Mouse (Mus musculus): ENCODE data around the gene Xpnpep2.

The Xpnpep2 gene

DNA sequence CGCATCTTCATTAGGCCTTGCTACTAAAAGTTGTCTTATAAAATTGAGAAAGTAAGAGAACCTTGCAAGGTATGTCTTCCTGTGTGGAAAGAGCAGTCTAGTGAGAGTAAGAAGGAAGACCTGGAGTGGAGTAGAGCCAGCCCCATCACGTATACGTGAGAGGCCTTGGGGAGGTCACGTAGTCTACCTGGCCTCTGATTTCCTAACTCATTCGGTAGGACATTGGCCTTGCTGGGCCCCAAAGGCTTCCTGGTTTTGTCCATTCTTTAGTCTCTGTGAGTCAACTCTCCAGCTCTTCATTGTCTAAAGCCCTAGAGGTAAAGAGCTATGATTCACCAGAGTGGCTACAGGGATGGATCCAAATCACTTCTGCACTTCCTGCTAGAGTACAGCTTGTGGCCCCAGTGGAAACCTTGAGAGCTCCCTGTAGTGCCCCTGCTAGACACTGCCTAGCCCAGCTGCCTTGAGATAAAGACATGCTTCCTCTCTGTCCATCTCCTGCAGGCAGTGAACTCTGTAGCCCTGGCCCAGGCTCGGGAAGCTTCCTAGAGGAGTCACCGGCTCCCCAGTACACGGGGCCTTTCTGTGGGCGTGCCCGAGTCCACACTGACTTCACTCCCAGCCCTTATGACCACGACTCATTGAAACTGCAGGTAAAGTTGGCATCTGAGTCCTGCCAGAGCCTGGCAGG lies 49.8 kb downstream of the Xpnpep2 start:
- no peak for DNase-seq (ENCODE audit: low read depth, low spot score)

DNA sequence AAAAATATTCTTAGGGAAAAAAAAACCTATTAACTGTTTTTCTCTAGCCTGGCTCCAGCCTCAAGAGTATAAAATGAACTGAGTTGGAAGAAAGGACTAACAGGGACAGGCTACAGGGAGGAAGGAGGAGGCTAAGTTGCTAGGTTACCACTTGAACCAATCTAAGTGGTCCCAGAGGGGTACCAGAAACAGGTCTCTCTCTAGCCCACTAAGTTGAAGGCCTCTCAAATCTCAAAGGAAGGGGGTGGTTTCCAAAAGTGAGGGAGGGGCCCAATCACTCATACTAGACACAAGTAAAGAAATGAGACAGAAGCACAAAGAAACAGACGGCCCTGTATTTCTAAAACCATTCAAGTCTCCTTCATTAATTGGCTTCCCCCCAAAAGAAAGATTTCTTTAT lies 61.4 kb downstream of the Xpnpep2 start:
- no peak for DNase-seq (ENCODE audit: low read depth, low spot score)

DNA sequence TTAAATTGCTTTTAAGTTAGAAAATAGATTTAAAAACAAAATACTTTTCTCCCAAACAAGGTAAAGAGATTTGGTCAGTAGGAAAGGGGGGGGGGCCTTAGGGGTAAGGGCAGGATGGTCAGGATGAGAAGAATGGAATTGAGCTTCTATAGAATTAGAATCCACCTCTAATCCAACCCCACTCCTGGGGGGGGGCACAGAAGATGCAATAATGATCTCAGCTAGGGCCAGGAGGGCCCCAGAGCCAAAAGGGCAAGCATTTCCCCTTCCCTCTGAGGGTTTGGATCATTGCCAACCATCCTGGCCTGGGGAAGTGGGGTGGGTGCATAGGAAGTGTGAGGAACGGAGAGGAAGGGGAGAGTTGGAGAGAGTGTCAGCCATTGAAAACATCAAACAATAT lies 61.8 kb downstream of the Xpnpep2 start:
- DNase-seq (ENCODE audit: low read depth, low spot score), result no peak

DNA sequence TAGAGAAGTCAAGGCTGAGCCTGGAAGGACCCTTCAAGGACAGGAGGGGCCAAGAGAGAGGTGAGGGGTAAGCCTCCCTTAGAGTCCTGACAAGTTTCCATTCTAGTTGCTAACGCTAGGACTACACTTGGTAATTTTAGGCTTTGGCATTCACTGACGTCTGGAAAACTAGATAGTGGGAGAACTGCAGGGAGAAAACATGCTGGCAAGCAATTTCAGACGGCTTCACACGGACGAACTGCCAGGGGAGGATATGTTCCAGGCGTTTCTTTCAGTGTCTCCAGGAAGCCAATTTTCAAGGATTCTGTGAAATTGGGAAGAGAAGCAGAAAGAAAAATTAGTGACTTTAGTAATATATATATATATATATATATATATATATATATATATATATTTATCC lies 73.3 kb downstream of the Xpnpep2 start:
- no peak for DNase-seq (ENCODE audit: low read depth, low spot score)

DNA sequence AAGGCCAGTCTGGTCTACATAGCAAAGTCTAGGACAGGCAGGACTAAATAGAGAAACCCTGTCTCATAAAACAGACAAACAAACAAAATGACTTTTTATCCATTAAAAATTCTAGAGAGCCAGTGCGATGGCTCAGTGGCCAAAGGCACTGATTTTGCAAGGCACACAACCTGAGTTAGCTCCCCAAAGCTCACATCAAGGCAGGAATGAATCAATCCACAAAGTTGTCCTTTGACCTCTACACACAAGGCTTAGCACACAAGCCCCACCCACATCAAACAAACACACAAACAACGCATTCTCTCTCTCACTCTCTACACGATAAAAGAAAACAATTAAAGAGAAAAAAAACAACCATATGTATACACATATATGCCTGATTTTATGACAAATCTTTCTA lies 76.2 kb downstream of the Xpnpep2 start:
- no peak for DNase-seq (ENCODE audit: low read depth, low spot score)
